Mouse (Mus musculus) natural killer cell, adult 2 months (primary cell): ENCODE data around the gene Hoxd4.
A peak's percentile ranks its signal among the peaks of the same experiment; 100 is the strongest.

Source experiments
- DNase-seq, 2 experiments: peaks; one replicate each; pipeline ENCODE4 v3.0.0; 2022; ENCODE audit warnings: low spot score in 2 of 2

The Hoxd4 gene

DNA sequence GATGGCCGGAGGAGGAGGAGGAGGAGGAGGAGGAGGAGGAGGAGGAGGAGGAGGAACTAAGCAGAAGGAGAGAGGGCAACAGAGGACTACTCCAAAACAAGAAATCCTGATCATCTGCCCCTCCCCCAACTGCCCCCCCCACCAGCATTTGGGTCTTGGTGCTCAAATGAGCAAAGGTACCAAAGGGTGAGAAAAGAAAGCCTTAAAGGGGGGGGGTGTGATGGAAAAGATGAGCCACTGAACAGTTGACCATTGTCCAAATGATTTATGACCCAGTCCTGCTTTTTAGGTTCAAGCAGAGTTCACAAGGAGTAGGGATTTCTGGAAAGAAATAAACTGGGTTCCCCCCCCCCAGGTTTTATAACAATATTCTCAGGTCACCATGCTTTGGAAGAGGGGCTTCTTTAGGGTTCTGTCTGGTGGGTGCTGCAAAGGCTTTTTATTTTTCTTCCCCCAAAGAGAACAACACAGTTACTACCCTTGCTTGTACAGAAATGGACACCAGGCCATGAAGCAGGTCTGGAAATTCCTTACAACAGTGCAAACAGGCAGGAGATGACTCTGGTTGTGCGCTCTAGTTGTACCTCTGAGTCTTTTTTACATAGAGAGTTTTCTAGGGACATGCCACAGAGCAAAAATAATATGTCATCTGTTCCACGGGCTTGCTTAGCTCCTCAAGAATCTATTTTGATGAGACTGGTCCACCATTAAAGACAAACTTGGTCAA, 29.7 kb downstream of the Hoxd4 start:
- DNase-seq: no peak

- no peak for DNase-seq
Observed at GRCm38 (mm10) chr2:74741979-74742277, 30.2 kb downstream of the Hoxd4 start.

DNA sequence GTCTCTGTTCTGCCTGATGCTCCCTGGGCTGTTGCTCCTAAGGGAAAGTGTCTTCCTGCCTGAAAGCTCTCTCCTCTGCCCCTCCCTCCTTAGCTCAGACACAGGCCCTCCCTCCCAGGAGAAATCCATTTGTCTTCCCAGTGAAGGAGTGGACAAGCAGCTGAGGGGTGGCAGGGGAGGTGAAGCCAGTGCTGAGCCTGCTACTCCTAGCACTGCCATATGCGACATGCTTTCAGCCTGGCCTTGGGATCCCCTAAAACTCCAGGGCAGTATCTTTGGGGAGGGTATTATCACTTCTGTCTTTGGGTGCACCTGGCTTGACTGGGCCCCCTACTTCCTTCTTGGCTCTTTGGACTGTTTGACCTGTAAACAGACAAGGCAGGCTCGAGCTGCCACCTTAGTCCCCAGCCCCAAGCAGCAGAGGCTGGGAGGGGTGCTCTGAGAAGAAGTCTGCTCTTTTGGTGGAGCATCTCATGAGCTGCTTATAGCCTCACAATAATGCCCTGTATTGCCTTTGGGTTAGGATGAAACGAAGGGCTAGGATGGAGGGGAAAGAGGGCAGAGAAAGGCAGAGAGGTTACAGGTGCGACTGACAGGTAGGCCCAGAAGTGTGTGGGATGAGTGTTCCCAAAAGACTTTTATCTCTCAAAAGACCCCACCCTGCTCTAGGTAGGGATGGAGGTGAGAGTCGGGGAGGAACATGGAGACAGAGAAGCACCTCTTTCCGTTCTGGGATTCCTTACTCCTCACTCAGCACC, 34.0 kb downstream of the Hoxd4 start:
- no peak for DNase-seq

DNA sequence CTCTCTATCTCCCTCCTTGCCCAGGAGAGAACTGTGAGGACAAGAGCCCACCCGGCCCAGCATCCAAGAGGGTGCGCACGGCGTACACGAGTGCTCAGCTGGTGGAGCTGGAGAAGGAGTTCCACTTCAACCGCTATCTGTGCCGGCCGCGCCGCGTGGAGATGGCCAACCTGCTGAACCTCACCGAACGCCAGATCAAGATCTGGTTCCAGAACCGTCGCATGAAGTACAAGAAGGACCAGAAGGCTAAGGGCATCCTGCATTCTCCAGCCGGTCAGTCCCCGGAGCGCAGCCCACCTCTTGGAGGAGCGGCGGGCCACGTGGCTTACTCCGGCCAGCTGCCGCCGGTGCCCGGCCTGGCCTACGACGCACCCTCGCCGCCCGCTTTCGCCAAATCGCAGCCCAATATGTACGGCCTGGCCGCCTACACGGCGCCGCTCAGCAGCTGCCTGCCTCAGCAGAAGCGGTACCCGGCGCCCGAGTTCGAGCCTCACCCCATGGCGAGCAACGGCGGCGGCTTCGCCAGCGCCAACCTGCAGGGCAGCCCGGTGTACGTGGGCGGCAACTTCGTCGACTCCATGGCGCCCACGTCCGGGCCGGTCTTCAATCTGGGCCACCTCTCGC, 34.7 kb downstream of the Hoxd4 start:
- DNase-seq: no peak

DNA sequence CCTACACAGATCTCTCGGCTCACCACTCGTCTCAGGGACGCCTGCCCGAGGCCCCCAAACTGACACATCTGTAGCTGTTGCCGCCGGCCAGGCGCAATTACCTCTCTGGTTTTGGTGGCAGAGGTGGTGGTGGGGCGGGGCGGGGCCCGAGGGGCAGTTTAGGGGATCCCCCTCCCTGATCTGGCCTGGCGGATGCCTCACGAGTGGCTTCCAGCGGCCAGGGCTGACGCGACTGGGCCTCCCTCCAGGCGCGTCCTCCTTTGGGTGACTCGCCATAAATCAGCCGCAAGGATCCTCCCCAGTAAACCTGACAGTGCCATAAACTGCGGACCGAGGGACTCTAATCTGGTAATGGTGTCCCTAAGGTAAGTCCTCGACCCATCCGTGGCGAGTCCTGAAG, 35.3 kb downstream of the Hoxd4 start:
- no peak for DNase-seq

DNA sequence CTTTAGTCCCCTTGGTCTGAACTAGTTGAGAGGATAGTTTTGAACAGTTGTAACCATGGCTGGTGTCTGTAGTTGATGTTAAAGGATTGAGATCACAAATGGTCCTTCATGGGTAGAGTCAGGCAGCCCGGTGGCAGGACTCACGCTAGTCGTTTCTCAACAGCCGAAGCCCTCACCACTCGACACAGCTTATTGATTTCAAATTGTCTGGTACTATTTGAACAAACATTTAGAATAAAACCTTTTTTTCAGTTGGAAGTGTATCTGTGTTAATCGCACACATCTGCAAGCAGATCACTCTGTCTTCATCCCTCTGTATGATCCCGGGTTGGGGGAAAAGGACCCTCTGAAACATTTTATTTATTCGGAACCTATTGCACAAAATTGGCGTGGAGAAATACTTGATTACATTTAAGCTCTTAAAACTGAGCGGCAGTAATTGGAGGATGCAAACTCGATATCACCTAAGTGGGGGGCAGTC, 36.0 kb downstream of the Hoxd4 start:
- no peak for DNase-seq

DNA sequence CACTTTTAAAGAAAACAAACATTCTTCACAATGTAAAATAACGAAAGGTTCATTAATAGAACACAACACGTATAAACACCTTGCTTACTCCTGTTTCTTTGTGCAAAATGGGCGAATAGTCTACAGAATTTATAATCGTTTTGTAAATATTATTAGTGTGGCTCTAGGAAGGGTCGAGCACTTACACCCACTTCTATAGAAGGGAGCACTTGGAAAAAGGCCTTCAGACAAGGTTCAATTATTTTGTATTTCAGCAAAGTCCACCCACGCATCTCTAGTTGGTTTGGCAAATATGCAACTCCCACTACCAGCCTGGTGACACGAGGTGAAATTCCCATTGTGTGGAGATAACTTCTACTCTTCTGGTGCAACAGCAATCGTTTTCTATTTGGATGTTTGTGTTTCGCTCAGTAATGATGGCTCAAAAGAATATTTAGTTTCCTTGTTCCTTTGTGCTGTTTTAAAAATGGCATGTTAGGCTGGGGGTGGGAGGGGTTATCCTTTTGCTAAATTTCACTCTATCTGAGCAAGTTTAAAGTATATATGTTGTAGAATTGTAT, 36.8 kb downstream of the Hoxd4 start:
- DNase-seq: no peak

GRCm38 (mm10) chr2:74749337-74750121, 37.8 kb downstream of the Hoxd4 start:
- DNase-seq: peak; percentile 73 to 78

DNA sequence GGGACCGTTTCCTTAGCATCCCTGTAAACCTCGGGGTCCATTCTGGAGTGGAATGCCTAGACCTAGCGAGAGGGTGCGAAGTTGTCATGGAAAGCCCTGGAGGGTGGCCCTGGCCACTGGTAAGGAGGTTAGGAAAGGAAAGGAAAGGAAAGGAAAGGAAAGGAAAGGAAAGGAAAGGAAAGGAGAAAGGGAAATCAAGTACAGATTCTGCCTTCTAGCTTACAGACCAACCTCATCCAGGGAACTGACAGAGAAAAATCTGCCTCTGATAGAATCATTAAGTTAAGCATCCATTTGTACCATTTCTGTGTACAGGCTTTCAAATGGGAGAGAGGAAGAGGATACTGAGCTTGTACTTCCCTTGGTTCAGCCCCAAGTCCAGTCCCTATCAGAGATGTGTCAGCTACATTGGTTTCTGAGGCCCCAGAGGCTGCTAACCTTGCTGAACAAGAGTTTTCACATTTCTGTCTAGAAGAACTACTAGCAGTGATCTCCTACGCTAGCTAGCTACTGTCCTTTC, 39.1 kb downstream of the Hoxd4 start:
- DNase-seq: no peak

GRCm38 (mm10) chr2:74751861-74752260, 40.1 kb downstream of the Hoxd4 start:
- no peak for DNase-seq

DNA sequence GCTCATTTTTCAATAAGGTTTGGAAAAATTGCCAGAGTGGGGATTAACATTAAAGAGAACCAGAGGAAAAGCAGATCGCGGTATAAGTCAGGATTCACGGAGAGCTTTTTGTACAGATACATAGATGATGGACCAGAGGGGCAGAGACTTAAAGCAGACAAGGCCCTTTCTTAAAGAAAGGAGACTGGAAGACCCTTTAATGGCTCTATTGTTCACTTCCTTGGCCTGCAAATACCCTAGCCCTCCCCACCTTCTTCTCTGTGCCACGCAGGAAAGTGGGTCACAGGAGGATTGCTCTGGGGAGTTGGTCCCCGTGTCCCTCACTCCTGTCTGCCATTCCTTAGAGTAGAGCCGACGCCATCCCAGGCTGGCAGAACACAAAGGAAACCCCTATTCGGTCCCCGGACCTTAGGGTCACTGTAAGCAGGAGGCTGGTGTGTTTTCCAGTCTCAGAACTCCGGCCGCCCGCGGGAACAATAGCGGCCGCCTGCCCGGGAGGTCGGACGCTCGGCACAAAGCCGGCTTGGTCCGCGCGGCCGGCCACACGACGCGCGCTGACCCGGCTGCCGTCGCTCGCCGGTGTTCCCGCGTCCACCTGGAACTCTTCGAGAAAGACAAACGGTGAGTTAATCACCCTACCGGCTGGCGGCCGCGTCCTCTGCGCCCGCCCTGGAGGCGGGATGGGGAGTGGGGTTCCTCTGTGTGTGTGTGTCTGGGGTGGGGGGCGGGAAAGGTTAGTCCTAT, 40.9 kb downstream of the Hoxd4 start:
- DNase-seq: no peak

- no peak for DNase-seq
Observed at GRCm38 (mm10) chr2:74753175-74753523, 41.4 kb downstream of the Hoxd4 start.

- peak in 1 of 2 experiments; percentile 36 for DNase-seq
Observed at GRCm38 (mm10) chr2:74753711-74754110, 42.0 kb downstream of the Hoxd4 start.

DNA sequence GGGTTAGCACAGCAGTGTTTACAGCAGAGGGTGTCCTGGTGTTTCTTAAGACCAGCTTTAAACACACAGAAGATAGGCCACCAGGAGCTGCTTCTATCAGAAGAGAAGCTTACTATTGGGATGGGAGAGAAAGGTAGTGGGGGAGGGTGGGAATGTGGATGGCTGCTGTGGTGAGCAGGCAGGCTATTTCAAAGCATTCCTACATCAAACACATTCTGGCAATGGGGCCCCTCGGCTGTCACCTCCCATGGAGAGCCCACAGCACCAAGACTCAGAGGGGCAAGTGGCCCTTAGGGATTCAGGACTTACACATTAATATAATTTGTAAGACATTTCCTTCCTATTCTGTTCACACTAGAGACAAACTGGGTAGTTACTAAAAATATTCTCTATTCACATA, 48.4 kb downstream of the Hoxd4 start:
- DNase-seq: no peak

DNA sequence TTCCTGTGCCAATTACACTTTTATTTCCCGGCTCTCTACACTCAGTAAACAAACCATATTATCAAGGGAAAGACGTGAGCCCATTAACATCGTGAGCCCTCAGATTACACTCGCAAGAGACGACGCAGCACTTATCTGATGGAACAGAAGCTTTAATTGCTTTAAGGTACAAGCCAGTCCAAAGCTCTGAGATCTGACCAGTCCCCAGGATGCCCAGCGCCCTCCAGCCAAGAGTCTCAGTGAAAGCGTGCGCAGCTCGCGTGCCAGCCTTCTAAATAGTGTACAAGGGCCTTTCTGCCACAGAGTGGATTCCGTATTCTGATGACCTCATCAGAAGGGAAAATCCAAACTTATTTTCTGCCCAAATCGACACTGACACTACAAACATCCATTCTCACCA, 50.2 kb downstream of the Hoxd4 start:
- no peak for DNase-seq

- no peak for DNase-seq
Observed at GRCm38 (mm10) chr2:74762522-74763244, 51.0 kb downstream of the Hoxd4 start, which contains the start of gene Hoxd1. TSS of gene Hoxd1 (plus strand) at chr2:74762980.

DNA sequence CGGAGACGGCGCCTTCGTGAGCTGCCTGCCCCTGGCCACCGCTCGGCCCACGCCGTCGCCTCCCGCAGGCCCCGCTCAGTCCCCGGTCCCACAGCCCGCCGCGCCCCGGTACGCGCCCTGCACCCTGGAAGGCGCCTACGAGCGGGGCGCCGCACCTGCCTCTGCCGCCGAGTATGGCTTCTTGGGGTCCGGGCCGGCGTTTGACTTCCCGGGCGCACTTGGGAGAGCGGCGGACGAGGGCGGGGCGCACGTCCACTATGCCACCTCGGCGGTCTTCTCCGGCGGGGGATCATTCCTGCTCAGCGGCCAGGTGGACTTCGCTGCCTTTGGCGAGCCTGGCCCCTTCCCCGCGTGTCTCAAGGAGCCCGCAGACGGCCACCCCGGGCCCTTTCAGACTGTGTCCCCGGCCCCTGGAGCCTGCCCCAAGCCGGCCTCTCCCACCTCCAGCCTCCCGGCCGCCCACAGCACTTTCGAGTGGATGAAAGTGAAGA, 51.6 kb downstream of the Hoxd4 start:
- no peak for DNase-seq

DNA sequence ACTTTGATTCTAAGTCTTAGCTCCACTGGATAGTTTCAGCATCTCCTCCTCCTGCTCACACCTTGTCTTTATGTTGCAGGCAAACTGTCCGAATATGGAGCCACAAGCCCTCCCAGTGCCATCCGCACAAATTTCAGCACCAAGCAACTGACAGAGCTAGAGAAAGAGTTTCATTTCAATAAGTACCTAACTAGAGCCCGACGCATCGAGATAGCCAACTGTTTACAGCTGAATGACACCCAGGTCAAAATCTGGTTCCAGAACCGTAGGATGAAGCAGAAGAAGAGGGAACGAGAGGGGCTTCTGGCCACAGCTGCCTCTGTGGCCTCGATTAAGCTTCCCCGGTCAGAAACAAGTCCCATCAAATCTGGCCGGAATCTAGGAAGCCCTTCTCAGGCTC, 52.2 kb downstream of the Hoxd4 start:
- no peak for DNase-seq

DNA sequence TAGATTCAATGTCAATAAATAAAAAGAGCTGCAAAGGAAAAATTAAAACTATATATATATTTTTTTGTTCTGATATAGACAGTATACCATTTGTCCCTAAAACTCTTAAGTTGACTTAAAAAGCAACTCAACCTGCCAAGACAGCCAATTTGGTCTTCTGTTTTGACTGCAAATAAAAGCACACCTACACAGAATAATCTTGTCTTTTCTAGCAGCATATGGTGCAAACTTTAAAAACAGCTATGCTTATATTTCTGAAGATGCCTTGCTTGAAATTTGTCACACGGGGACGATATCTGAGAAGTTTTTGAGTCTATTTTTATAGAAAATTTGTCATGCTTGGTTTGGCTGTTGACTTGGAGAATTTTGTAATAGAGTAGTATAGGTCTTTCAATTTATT, 62.6 kb downstream of the Hoxd4 start:
- DNase-seq: no peak
